Mouse (Mus musculus): ENCODE data around the gene Ube2cbp. TPM values are rescaled to one million over a fixed set of nuclear protein-coding genes. Genes with fewer than 3 reads are reported as not detected.

The Ube2cbp gene
- total and polyA plus RNA-seq, 3 experiments: 3.3 to 6.4 (median 5.5) TPM

DNA sequence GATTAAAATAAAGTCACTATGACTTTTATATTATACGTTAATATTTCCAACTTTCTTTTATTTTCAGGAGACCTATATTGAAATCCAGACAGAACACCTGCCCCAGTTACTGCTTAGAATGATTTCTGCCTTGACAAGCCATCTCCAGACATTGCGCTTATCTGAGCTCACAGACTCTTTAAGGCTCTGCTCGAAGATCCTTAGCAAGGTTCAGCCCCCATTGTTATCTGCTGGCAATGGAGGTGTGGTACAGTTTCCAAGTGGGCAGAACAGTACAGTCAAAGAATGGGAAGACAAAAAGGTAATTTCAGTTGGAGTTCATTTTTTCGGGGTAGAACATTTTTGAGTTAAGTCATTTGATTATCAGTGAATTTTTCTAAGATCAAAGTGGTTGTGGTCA, 42.7 kb upstream of the Ube2cbp start:
- in situ Hi-C loops (cut with MboI; ENCODE audit: low pct_ligation_motif_present, low pct_unique_long_range_greater_than_20kb, low sequenced_read_pairs) (no loop called here), dilution Hi-C loops (cut with MboI; ENCODE audit: extremely low pct_ligation_motif_present, extremely low pct_unique_long_range_greater_than_20kb, low sequenced_read_pairs) (no loop called here)
- Histone ChIP-seq H3K36me3 (replicated peaks in 1 of 2; ENCODE audit: control insufficient read depth in 1 of 2, insufficient read depth in 1 of 2, low read length in 1 of 2) (peaks cover 17 to 53% of the 10 kb centered on the region in 2 experiments), H3K9me3 (replicated peaks; ENCODE audit: low read length) (no peaks in the 10 kb centered on the region), H3K4me2 (ENCODE audit: insufficient read depth, low read depth, poor library complexity, severe bottlenecking) (no peak overlapping the region), H3K9ac (ENCODE audit: insufficient read depth, low read depth) (no peak overlapping the region), H3K4me1 (ENCODE audit: control insufficient read depth in 1 of 2, insufficient read depth in 2 of 2) (no peaks in the 10 kb centered on the region), H3K4me3 (replicated peaks in 1 of 3; ENCODE audit: low read depth in 2 of 3, low read length in 2 of 3, poor library complexity in 1 of 3) (no peak overlapping the region), H3K27ac (ENCODE audit: insufficient read depth, low read depth) (no peak overlapping the region), H3K27me3 (replicated peaks) (no peaks in the 10 kb centered on the region), H3K79me2 (replicated peaks; ENCODE audit: control insufficient read depth, extremely low read depth, insufficient read depth, poor library complexity, severe bottlenecking) (no peaks in the 10 kb centered on the region)
- no peak for DNase-seq (ENCODE audit: extremely low read depth)
- TF ChIP-seq ZC3H11A (IDR thresholded peaks at IDR 0.05; ENCODE audit: low read depth, low read length): no peak
- TF ChIP-seq TBP (conservative IDR thresholded peaks at IDR 0.05; ENCODE audit: low read depth, low read length): no peak
- no peak for TF ChIP-seq RAD21 (IDR thresholded peaks at IDR 0.05; ENCODE audit: low read depth, low read length)
- no peak for TF ChIP-seq NELFE (IDR thresholded peaks at IDR 0.05; ENCODE audit: low read depth, low read length)
- no peak for TF ChIP-seq USF2 (conservative IDR thresholded peaks at IDR 0.05; ENCODE audit: low read depth, low read length)
- TF ChIP-seq UBTF (IDR thresholded peaks at IDR 0.05; ENCODE audit: low read depth, low read length): no peak
- no peak for TF ChIP-seq POLR2A (IDR thresholded peaks at IDR 0.05; ENCODE audit: low read depth, low read length)
- TF ChIP-seq ZNF384 (IDR thresholded peaks at IDR 0.05; ENCODE audit: low read depth, low read length): no peak
- TF ChIP-seq MAZ (IDR thresholded peaks at IDR 0.05; ENCODE audit: low read depth, low read length): no peak
- no peak for TF ChIP-seq IRF4 (IDR thresholded peaks at IDR 0.05; ENCODE audit: low read depth, low read length)

DNA sequence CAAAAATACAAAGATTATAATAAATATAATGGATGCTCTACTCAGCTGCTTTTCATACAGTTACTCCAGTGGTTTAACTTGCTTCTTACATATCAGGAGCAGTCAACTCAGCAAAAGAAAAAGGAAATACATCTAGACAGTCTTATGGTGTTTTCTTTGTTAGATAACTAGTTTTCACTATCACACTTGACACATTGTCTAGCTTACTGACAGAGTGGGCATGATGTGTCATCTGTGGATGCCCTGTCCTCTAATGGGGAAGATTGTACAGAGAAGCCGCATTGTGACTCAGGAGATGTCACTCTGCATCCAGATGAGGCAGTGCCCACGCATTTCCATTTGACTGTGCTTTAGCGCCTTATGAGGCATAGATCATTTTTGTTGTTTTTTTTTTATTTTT, 34.3 kb upstream of the Ube2cbp start:
- Histone ChIP-seq H3K27me3 (replicated peaks) (no peaks in the 10 kb centered on the region), H3K27ac (ENCODE audit: insufficient read depth, low read depth) (no peak overlapping the region), H3K4me2 (ENCODE audit: insufficient read depth, low read depth, poor library complexity, severe bottlenecking) (no peak overlapping the region), H3K4me3 (replicated peaks in 1 of 3; ENCODE audit: low read depth in 2 of 3, low read length in 2 of 3, poor library complexity in 1 of 3) (no peak overlapping the region), H3K4me1 (ENCODE audit: control insufficient read depth in 1 of 2, insufficient read depth in 2 of 2) (no peaks in the 10 kb centered on the region), H3K36me3 (replicated peaks in 1 of 2; ENCODE audit: control insufficient read depth in 1 of 2, insufficient read depth in 1 of 2, low read length in 1 of 2) (peaks cover 18 to 67% of the 10 kb centered on the region in 2 experiments), H3K9me3 (replicated peaks; ENCODE audit: low read length) (no peaks in the 10 kb centered on the region), H3K79me2 (replicated peaks; ENCODE audit: control insufficient read depth, extremely low read depth, insufficient read depth, poor library complexity, severe bottlenecking) (no peaks in the 10 kb centered on the region), H3K9ac (ENCODE audit: insufficient read depth, low read depth) (no peak overlapping the region)
- DNase-seq (ENCODE audit: extremely low read depth): no peak
- TF ChIP-seq MYC (IDR thresholded peaks at IDR 0.05; ENCODE audit: low read depth, low read length) (no peak), E2F4 (IDR thresholded peaks at IDR 0.05; ENCODE audit: insufficient replicate concordance, low read depth, low read length) (no peak), RAD21 (IDR thresholded peaks at IDR 0.05; ENCODE audit: low read depth, low read length) (no peak), PAX5 (IDR thresholded peaks at IDR 0.05; ENCODE audit: low read length) (no peak), POLR2A (IDR thresholded peaks at IDR 0.05; ENCODE audit: low read depth, low read length) (no peak), POLR2AphosphoS2 (IDR thresholded peaks at IDR 0.05; ENCODE audit: low read depth, low read length) (no peak), JUN (IDR thresholded peaks at IDR 0.05; ENCODE audit: insufficient read depth, low read depth, low read length) (no peak), CHD1 (IDR thresholded peaks at IDR 0.05; ENCODE audit: low read depth, low read length) (no peak), MEF2A (IDR thresholded peaks at IDR 0.05; ENCODE audit: borderline replicate concordance, low read depth, low read length) (no peak), BHLHE40 (IDR thresholded peaks at IDR 0.05; ENCODE audit: low read depth, low read length) (no peak), KAT2A (IDR thresholded peaks at IDR 0.05; ENCODE audit: insufficient replicate concordance, low read length) (no peak)
- in situ Hi-C loops (cut with MboI; ENCODE audit: low pct_ligation_motif_present, low pct_unique_long_range_greater_than_20kb, low sequenced_read_pairs) (no loop called here), dilution Hi-C loops (cut with MboI; ENCODE audit: extremely low pct_ligation_motif_present, extremely low pct_unique_long_range_greater_than_20kb, low sequenced_read_pairs) (no loop called here)

All from CH12.LX (cell line).